Mouse (Mus musculus): ENCODE results near the gene Nol10. TPM values are rescaled to one million over a fixed set of nuclear protein-coding genes. Genes with fewer than 3 reads are reported as not detected.
"Not testable (repeated sequence)": the region's sequence is repeated elsewhere in the genome, so short reads cannot be mapped to it uniquely, and the experiment has no call there.

The Nol10 gene
- polyA plus RNA-seq, 1 experiment, result 6.3 TPM

DNA sequence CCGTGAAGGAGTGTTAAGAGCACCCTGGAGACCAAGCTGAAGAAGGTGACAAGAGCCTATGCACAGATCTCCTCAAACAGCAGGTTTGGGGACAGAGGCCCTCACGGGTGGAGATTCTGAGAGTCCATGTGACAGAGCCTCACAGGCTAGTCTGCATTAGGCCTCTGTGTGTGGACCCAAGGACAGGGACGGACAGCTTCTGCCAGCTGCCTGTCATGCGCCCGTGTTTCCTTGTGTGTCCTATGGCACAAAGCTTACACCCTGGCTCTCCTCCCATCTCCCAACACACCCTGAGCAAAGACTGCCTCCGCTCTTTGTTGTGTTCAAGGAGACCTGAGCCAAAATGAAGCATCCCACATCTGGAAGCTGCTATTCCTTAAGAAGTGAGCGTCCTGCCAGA, 97.0 kb downstream of the Nol10 start:
- Histone ChIP-seq H3K4me1 (ENCODE audit: control insufficient read depth, insufficient read depth, low read length) (peaks cover 7% of the 10 kb centered on the region; the same call in 1 of the 2 replicates), H3K27ac (ENCODE audit: insufficient read depth, low read depth, low read length) (no peak overlapping the region)

GRCm38 (mm10) chr12:17448781-17449180, 100.5 kb downstream of the Nol10 start:
- TF ChIP-seq POLR2A (IDR thresholded peaks at IDR 0.05; ENCODE audit: borderline replicate concordance, low read depth, low read length) (no peak), CTCF (IDR thresholded peaks at IDR 0.05; ENCODE audit: low read depth, low read length) (no peak)
- no peak overlapping the region for H3K4me3 ChIP-seq (ENCODE audit: insufficient read depth, low read length)
- H3K27ac ChIP-seq (ENCODE audit: insufficient read depth, low read depth, low read length), result no peak overlapping the region
- peaks cover 20% of the 10 kb centered on the region for H3K4me1 ChIP-seq (ENCODE audit: control insufficient read depth, insufficient read depth, low read length)

More for the DNA sequence above, 97.0 kb downstream of the Nol10 start:
- TF ChIP-seq POLR2A (IDR thresholded peaks at IDR 0.05; ENCODE audit: borderline replicate concordance, low read depth, low read length), result no peak
- no peak for TF ChIP-seq CTCF (IDR thresholded peaks at IDR 0.05; ENCODE audit: low read depth, low read length)
- no peak overlapping the region for H3K4me3 ChIP-seq (ENCODE audit: insufficient read depth, low read length)

GRCm38 (mm10) chr12:17449661-17450091, 101.4 kb downstream of the Nol10 start:
- H3K4me1 ChIP-seq (ENCODE audit: control insufficient read depth, insufficient read depth, low read length), result peaks cover 20% of the 10 kb centered on the region

GRCm38 (mm10) chr12:17450503-17450902, 102.2 kb downstream of the Nol10 start:
- no peak overlapping the region for H3K27ac ChIP-seq (ENCODE audit: insufficient read depth, low read depth, low read length)
- H3K4me3 ChIP-seq (ENCODE audit: insufficient read depth, low read length), result no peak overlapping the region
- peaks cover 24% of the 10 kb centered on the region for H3K4me1 ChIP-seq (ENCODE audit: control insufficient read depth, insufficient read depth, low read length)
- TF ChIP-seq POLR2A (IDR thresholded peaks at IDR 0.05; ENCODE audit: borderline replicate concordance, low read depth, low read length) (no peak), CTCF (IDR thresholded peaks at IDR 0.05; ENCODE audit: low read depth, low read length) (no peak)

More at GRCm38 (mm10) chr12:17449661-17450091, 101.4 kb downstream of the Nol10 start:
- TF ChIP-seq CTCF (IDR thresholded peaks at IDR 0.05; ENCODE audit: low read depth, low read length) (no peak), POLR2A (IDR thresholded peaks at IDR 0.05; ENCODE audit: borderline replicate concordance, low read depth, low read length) (no peak)
- Histone ChIP-seq H3K4me3 (ENCODE audit: insufficient read depth, low read length) (no peak overlapping the region), H3K27ac (ENCODE audit: insufficient read depth, low read depth, low read length) (no peak overlapping the region)

DNA sequence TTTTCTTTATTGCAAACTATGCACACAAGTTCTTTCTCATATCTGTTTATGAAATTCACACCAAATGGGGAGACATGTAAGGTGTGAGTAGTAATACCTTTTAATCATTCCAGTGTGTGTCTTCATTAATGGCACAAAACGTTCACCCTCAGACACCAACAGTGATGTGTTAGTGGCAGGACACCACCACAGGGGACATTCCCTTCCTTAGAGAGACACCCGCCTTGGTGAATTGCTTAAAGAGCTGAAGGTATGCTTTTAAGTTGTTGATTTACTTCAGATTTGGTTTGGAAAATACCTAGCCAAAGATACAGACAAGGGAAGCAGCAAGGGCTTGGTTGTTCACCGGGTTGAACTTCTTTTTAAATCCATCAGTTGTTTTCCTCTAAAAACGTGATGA, 102.7 kb downstream of the Nol10 start:
- Histone ChIP-seq H3K4me3 (ENCODE audit: insufficient read depth, low read length) (no peak overlapping the region), H3K4me1 (ENCODE audit: control insufficient read depth, insufficient read depth, low read length) (peaks cover 24% of the 10 kb centered on the region), H3K27ac (ENCODE audit: insufficient read depth, low read depth, low read length) (no peak overlapping the region)
- TF ChIP-seq CTCF (IDR thresholded peaks at IDR 0.05; ENCODE audit: low read depth, low read length) (no peak), POLR2A (IDR thresholded peaks at IDR 0.05; ENCODE audit: borderline replicate concordance, low read depth, low read length) (no peak)

DNA sequence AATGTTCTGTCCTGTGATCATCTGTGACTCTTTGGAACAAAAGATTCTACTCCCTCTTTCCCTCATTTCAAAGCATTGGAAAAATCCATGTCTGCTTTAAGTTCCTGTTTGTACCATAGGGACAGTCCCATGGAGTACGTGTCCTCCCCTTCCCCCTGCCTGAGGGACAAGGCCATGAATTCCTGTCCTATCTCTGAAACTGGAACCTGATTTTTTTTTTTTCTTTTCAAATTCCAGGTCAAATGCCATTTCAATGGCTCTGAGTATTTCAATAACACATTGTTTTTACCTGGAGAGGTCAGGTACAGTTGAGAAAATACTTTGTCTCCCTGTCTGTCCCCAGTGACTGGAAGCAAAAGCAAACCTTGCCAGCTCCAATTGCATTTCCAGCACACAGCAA, 104.0 kb downstream of the Nol10 start:
- Histone ChIP-seq H3K4me1 (ENCODE audit: control insufficient read depth, insufficient read depth, low read length) (peaks cover 24% of the 10 kb centered on the region), H3K27ac (ENCODE audit: insufficient read depth, low read depth, low read length) (no peak overlapping the region), H3K4me3 (ENCODE audit: insufficient read depth, low read length) (no peak overlapping the region)
- TF ChIP-seq POLR2A (IDR thresholded peaks at IDR 0.05; ENCODE audit: borderline replicate concordance, low read depth, low read length) (no peak), CTCF (IDR thresholded peaks at IDR 0.05; ENCODE audit: low read depth, low read length) (no peak)

GRCm38 (mm10) chr12:17453918-17454317, 105.7 kb downstream of the Nol10 start:
- Histone ChIP-seq H3K4me1 (ENCODE audit: control insufficient read depth, insufficient read depth, low read length) (peaks cover 24% of the 10 kb centered on the region), H3K27ac (ENCODE audit: insufficient read depth, low read depth, low read length) (no peak overlapping the region), H3K4me3 (ENCODE audit: insufficient read depth, low read length) (no peak overlapping the region)
- TF ChIP-seq CTCF (IDR thresholded peaks at IDR 0.05; ENCODE audit: low read depth, low read length) (no peak), POLR2A (IDR thresholded peaks at IDR 0.05; ENCODE audit: borderline replicate concordance, low read depth, low read length) (no peak)

DNA sequence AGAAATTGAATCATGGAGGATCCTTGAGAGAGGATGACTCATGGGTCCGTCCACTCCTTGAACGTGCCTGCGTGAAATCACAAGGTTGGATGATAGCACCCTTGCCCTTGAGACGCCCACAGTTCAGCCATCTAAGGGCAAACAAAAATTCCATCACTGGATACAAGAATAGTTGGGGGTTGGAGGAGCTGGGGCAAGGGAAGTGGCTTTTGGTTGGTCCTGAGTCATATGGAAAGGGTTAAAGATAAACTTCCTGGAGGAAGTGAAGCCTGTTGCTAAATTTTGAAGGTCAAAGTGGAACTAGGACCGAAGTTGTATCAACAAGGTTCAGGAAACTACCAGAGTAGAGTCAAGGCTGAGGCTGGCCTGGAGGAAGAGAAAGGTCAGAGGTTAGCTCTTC, 106.8 kb downstream of the Nol10 start:
- TF ChIP-seq POLR2A (IDR thresholded peaks at IDR 0.05; ENCODE audit: borderline replicate concordance, low read depth, low read length) (no peak), CTCF (IDR thresholded peaks at IDR 0.05; ENCODE audit: low read depth, low read length) (no peak)
- H3K4me1 ChIP-seq (ENCODE audit: control insufficient read depth, insufficient read depth, low read length), result peaks cover 19% of the 10 kb centered on the region
- no peak overlapping the region for H3K27ac ChIP-seq (ENCODE audit: insufficient read depth, low read depth, low read length)
- H3K4me3 ChIP-seq (ENCODE audit: insufficient read depth, low read length), result no peak overlapping the region

DNA sequence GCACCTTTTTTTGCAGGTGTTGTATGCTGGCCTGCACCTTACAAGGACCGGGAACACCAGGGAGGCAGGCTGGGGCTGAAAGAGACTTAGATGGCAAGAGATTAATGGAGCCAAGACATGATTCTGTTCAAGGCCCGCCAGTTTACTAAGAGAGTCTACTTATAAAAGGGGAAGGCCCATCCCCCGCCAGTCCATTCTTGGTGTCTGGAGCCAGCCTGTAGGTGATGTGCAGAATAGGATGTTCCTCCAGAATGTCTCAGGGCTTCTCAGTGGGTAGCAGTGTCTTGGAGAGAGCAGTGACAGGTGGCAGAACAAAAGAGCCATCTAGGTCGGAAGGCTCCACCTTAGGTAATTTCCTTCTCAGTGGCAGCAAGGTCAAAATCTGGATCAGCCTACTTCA, 111.0 kb downstream of the Nol10 start:
- H3K4me3 ChIP-seq (ENCODE audit: insufficient read depth, low read length); H3K4me1 ChIP-seq (ENCODE audit: control insufficient read depth, insufficient read depth, low read length); H3K27ac ChIP-seq (ENCODE audit: insufficient read depth, low read depth, low read length): not testable (repeated sequence)

- peaks cover 10% of the 10 kb centered on the region for H3K4me1 ChIP-seq (ENCODE audit: control insufficient read depth, insufficient read depth, low read length)
- no peak overlapping the region for H3K27ac ChIP-seq (ENCODE audit: insufficient read depth, low read depth, low read length)
- H3K4me3 ChIP-seq (ENCODE audit: insufficient read depth, low read length), result no peak overlapping the region
- no peak for TF ChIP-seq POLR2A (IDR thresholded peaks at IDR 0.05; ENCODE audit: borderline replicate concordance, low read depth, low read length)
- TF ChIP-seq CTCF (IDR thresholded peaks at IDR 0.05; ENCODE audit: low read depth, low read length), result no peak
Observed at GRCm38 (mm10) chr12:17463706-17464105, 115.4 kb downstream of the Nol10 start.

DNA sequence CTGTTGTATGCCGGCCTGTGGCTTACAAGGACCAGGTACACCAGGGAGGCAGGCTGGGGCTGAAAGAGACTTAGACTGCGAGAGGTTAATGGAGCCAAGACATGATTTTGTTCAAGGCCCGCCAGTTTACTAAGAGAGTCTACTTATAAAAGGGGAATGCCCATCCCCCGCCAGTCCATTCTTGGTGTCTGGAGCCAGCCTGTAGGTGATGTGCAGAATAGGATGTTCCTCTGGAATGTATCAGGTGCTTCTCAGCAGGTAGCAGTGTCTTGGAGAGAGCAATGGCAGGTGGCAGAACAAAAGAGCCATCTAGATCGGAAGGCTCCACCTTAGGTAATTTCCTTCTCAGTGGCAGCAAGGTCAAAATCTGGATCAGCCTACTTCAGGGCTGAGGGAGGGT, 116.3 kb downstream of the Nol10 start:
- H3K4me1 ChIP-seq (ENCODE audit: control insufficient read depth, insufficient read depth, low read length), result peaks cover 10% of the 10 kb centered on the region
- H3K27ac ChIP-seq (ENCODE audit: insufficient read depth, low read depth, low read length); H3K4me3 ChIP-seq (ENCODE audit: insufficient read depth, low read length): not testable (repeated sequence)

Measured in bone marrow macrophage, adult 2 months (primary cell).